Mouse (Mus musculus) myocyte (in vitro differentiated cells): ENCODE measurements at regions not wholly inside any gene's neighbourhood (a gene's known extent, or its start where the extent isn't known, plus 50 kb on each side); places are given as distances from the start of the nearest gene placed in this dataset.

ENCODE experiments used
- H3K27me3 ChIP-seq: one replicate; pipeline ENCODE4 v1.6.1; 2011; ENCODE audit not compliant: control insufficient read depth, insufficient read depth, insufficient read length
- H3K36me3 ChIP-seq: one replicate; pipeline ENCODE4 v1.6.1; 2011; ENCODE audit not compliant: control insufficient read depth, insufficient read depth
- H3K4me2 ChIP-seq: one replicate; pipeline ENCODE4 v1.6.1; 2011; ENCODE audit warnings: low read depth, control low read depth
- H3K4me3 ChIP-seq: one replicate; pipeline ENCODE4 v1.5.1; 2011; ENCODE audit warnings: mild to moderate bottlenecking, control low read depth, moderate library complexity
- H3K79me2 ChIP-seq: one replicate; pipeline ENCODE4 v1.6.1; 2011; ENCODE audit not compliant: control insufficient read depth, insufficient read depth
- H3ac ChIP-seq: one replicate; pipeline ENCODE4 v1.6.1; 2011; ENCODE audit not compliant: control insufficient read depth, insufficient read length
- CEBPB ChIP-seq: IDR thresholded peaks from 2 replicates; pipeline ENCODE4 v1.6.1; 2011; ENCODE audit warnings: mild to moderate bottlenecking, moderate library complexity; ENCODE audit not compliant: poor library complexity, insufficient read depth, severe bottlenecking
- E2F4 ChIP-seq: IDR thresholded peaks from one replicate; pipeline ENCODE4 v1.6.1; 2011; ENCODE audit warnings: mild to moderate bottlenecking, control low read depth, moderate library complexity; ENCODE audit not compliant: insufficient read depth
- MAX ChIP-seq: IDR thresholded peaks from one replicate; pipeline ENCODE4 v1.6.1; 2011; ENCODE audit warnings: low read depth, mild to moderate bottlenecking, control low read depth
- MYOD1 ChIP-seq, 3 experiments: IDR thresholded peaks; one replicate each; pipeline ENCODE4 v1.6.1; 2011; ENCODE audit warnings: control low read depth in 2 of 3, low read depth in 2 of 3, mild to moderate bottlenecking in 2 of 3, moderate library complexity in 1 of 3; ENCODE audit not compliant: insufficient read length in 2 of 3, control insufficient read depth in 1 of 3
- MYOG ChIP-seq, 3 experiments: IDR thresholded peaks; one replicate each; pipeline ENCODE4 v1.6.1; 2011; ENCODE audit warnings: control low read depth in 2 of 3, low read depth in 2 of 3, mild to moderate bottlenecking in 2 of 3; ENCODE audit not compliant: insufficient read length in 2 of 3, control insufficient read depth in 1 of 3, insufficient read depth in 1 of 3
- POLR2A ChIP-seq: IDR thresholded peaks from one replicate; pipeline ENCODE4 v1.6.1; 2011; ENCODE audit warnings: low read depth, mild to moderate bottlenecking, control low read depth, moderate library complexity; ENCODE audit not compliant: insufficient read length
- POLR2AphosphoS2 ChIP-seq: IDR thresholded peaks from one replicate; pipeline ENCODE4 v1.6.1; 2011; ENCODE audit warnings: low read depth, control low read depth; ENCODE audit not compliant: insufficient read length
- REST ChIP-seq: IDR thresholded peaks from one replicate; pipeline ENCODE4 v1.6.1; 2011; ENCODE audit warnings: mild to moderate bottlenecking, control low read depth, moderate library complexity; ENCODE audit not compliant: insufficient read depth, insufficient read length
- SRF ChIP-seq: IDR thresholded peaks from one replicate; pipeline ENCODE4 v1.6.1; 2011; ENCODE audit warnings: low read depth; ENCODE audit not compliant: control insufficient read depth, insufficient read length
- TCF12 ChIP-seq: IDR thresholded peaks from one replicate; pipeline ENCODE4 v1.6.1; 2011; ENCODE audit warnings: mild to moderate bottlenecking, control low read depth; ENCODE audit not compliant: poor library complexity, insufficient read depth, severe bottlenecking
- TCF3 ChIP-seq: IDR thresholded peaks from one replicate; pipeline ENCODE4 v1.6.1; 2011; ENCODE audit warnings: low read depth, control low read depth; ENCODE audit not compliant: insufficient read length
- USF1 ChIP-seq: IDR thresholded peaks from one replicate; pipeline ENCODE4 v1.6.1; 2011; ENCODE audit warnings: low read depth, mild to moderate bottlenecking, control low read depth, moderate library complexity

DNA sequence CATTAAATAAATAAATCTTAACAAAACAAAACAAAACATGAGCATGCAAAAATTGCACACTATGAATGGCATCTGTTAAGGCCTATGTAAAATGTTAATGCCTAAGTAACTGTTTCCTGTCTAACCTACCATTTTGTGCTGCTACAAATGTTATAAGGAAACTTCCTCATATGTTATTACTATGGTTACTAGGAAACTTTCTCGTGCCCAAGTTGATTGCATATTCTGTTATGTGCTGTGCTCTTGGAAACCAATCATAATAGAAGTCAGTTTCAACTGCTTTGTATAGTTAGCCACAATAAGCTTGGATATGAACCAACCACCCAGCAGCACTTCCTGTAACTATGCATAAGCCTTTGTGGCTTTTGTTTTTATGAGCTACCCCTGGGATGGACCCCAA lies 147.0 kb upstream of the Emcn start:
- Histone ChIP-seq H3K79me2 (no peaks in the 10 kb centered on the region), H3K36me3 (no peaks in the 10 kb centered on the region), H3K27me3 (no peaks in the 10 kb centered on the region), H3K4me3 (no peak overlapping the region), H3K4me2 (no peak overlapping the region), H3ac (no peak overlapping the region)
- TF ChIP-seq MAX = no peak
- TF ChIP-seq USF1 = no peak

DNA sequence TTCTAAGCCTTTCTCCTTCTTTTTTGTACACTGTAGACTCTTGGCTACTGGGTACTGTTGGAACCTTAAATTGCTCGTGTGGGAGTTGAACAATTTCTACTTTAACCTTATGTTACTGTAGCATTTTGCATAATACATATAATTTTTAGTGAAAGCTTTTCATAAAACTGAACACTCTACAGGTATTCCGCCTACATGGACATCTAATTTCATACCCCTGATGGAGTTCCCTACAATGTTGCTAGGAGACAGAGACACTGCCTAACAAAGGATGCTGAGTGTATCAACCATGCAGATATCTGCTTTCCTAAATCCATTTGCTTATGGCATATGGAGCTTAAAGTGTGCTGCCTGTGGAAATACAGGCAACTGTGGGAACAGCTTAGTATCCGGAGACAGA lies 129.2 kb upstream of the Emcn start:
- TF ChIP-seq POLR2A = no peak
- TF ChIP-seq TCF12 = no peak
- TF ChIP-seq E2F4 = no peak
- no peak for TF ChIP-seq CEBPB
- no peak for TF ChIP-seq TCF3
- TF ChIP-seq MAX = no peak
- no peak for TF ChIP-seq SRF
- no peak for TF ChIP-seq MYOD1 (IDR thresholded peaks at IDR 0.05; ENCODE audit: control insufficient read depth in 1 of 3, insufficient read length in 2 of 3, low read depth in 2 of 3)
- TF ChIP-seq REST = no peak
- TF ChIP-seq MYOG (IDR thresholded peaks at IDR 0.05; ENCODE audit: control insufficient read depth in 1 of 3, insufficient read depth in 1 of 3, insufficient read length in 2 of 3, low read depth in 2 of 3) = no peak
- TF ChIP-seq POLR2AphosphoS2 = no peak
- TF ChIP-seq USF1 = no peak

DNA sequence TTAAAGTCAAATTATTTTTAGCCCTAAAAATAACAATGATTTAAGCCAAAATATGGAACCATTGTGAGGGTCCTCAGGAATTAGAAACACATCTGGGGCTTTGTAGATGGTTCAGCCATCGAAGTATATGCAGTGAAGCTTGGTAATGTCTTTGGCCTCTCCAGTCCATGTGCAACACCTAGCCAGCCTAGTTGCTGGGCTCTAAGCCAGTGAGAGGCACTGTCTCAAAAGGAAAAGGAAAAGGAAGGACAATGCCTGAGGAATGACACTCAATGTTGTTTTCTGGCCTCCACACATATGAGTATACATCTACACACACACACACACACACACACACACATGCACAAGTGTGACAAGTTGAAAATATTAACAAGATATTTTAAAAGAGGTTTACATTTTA lies 124.8 kb upstream of the Emcn start:
- no peak for TF ChIP-seq MAX
- no peak for TF ChIP-seq E2F4
- TF ChIP-seq CEBPB = no peak
- TF ChIP-seq MYOG (IDR thresholded peaks at IDR 0.05; ENCODE audit: control insufficient read depth in 1 of 3, insufficient read depth in 1 of 3, insufficient read length in 2 of 3, low read depth in 2 of 3) = no peak
- TF ChIP-seq USF1 = no peak
- no peak for TF ChIP-seq SRF
- TF ChIP-seq MYOD1 (IDR thresholded peaks at IDR 0.05; ENCODE audit: control insufficient read depth in 1 of 3, insufficient read length in 2 of 3, low read depth in 2 of 3) = no peak
- TF ChIP-seq TCF12 = no peak
- TF ChIP-seq POLR2AphosphoS2 = no peak
- no peak for TF ChIP-seq TCF3
- no peak for TF ChIP-seq POLR2A
- no peak for TF ChIP-seq REST
- no peak overlapping the region for H3ac ChIP-seq

More for the DNA sequence above, 129.2 kb upstream of the Emcn start:
- no peak overlapping the region for H3K4me2 ChIP-seq
- no peak overlapping the region for H3ac ChIP-seq
- no peaks in the 10 kb centered on the region for H3K27me3 ChIP-seq
- no peaks in the 10 kb centered on the region for H3K79me2 ChIP-seq
- H3K4me3 ChIP-seq = no peak overlapping the region
- H3K36me3 ChIP-seq = no peaks in the 10 kb centered on the region

DNA sequence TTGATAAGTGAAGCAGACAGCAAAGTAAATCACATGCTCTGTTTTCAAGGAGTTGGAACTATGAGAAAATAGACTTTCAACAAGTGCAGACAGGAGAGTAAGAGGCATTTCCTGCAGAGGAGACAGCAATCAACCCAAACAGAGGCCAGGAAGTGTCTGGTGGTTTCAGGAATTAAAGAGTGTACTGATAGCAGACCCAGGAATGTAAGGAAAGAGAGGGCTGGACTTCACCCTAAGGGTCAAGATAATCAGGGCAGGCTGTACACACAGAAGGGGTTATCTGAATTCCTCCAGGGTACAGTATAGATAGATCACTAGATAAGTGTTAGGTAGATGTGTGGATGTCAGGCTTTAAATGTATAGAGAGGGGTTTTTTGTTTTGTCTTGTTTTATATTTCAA lies 123.6 kb upstream of the Emcn start:
- TF ChIP-seq SRF (no peak), POLR2A (no peak), TCF3 (no peak), MAX (no peak), TCF12 (no peak), CEBPB (no peak), POLR2AphosphoS2 (no peak), USF1 (no peak)
- no peak overlapping the region for H3ac ChIP-seq
- no peaks in the 10 kb centered on the region for H3K36me3 ChIP-seq
- no peaks in the 10 kb centered on the region for H3K27me3 ChIP-seq
- no peak overlapping the region for H3K4me2 ChIP-seq
- no peaks in the 10 kb centered on the region for H3K79me2 ChIP-seq
- H3K4me3 ChIP-seq = no peak overlapping the region

More for the DNA sequence above, 124.8 kb upstream of the Emcn start:
- no peaks in the 10 kb centered on the region for H3K27me3 ChIP-seq
- no peaks in the 10 kb centered on the region for H3K36me3 ChIP-seq
- H3K4me3 ChIP-seq = no peak overlapping the region
- no peaks in the 10 kb centered on the region for H3K79me2 ChIP-seq
- no peak overlapping the region for H3K4me2 ChIP-seq

DNA sequence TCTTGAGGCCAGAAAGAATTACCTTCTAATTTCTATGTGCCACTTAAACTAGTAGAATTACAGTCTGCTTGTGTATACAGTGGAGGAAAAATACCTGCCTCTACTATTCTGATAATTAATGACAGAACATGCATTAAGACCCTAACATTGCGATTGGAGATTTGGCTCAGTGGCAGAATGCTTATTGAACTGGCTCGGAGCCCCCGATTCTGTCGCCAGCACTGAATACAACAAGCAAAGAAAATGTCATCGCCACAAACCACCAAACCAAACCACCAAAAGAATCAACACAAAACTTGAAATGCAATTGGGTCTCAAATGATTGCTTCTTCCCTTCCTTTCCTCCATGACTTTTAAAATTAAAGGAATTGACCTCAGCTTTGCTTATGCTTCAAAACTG lies 122.9 kb upstream of the Emcn start:
- no peaks in the 10 kb centered on the region for H3K27me3 ChIP-seq
- H3K4me3 ChIP-seq = no peak overlapping the region
- H3K4me2 ChIP-seq = no peak overlapping the region
- H3K79me2 ChIP-seq = no peaks in the 10 kb centered on the region
- no peaks in the 10 kb centered on the region for H3K36me3 ChIP-seq
- no peak overlapping the region for H3ac ChIP-seq
- TF ChIP-seq SRF (no peak), MAX (no peak)

DNA sequence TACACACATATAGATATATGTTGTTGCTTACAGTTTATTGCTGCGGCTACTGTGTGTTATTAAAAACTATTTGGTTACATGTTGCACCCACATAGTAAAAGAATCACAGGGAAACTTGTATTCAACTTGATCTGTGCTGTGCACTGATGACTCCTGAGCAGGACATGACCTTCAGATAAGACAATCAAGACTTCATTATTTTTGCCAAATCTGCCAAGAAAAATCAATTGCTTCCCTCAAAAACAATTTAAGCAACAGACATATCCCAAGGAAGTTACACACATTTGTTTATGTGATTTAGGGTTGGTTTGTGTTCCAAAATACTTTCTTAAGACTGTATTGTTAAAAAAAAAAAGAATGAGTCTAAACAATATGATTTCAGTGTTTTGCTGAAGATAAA lies 114.7 kb upstream of the Emcn start:
- no peak for TF ChIP-seq SRF
- TF ChIP-seq TCF12 = no peak
- no peak for TF ChIP-seq REST
- TF ChIP-seq USF1 = no peak
- no peak for TF ChIP-seq MAX
- no peak for TF ChIP-seq E2F4
- no peak for TF ChIP-seq MYOG (IDR thresholded peaks at IDR 0.05; ENCODE audit: control insufficient read depth in 1 of 3, insufficient read depth in 1 of 3, insufficient read length in 2 of 3, low read depth in 2 of 3)
- TF ChIP-seq POLR2A = no peak
- no peak for TF ChIP-seq CEBPB
- TF ChIP-seq MYOD1 (IDR thresholded peaks at IDR 0.05; ENCODE audit: control insufficient read depth in 1 of 3, insufficient read length in 2 of 3, low read depth in 2 of 3) = no peak
- TF ChIP-seq TCF3 = no peak
- no peak for TF ChIP-seq POLR2AphosphoS2
- Histone ChIP-seq H3K79me2 (no peaks in the 10 kb centered on the region), H3K4me2 (no peak overlapping the region), H3ac (no peak overlapping the region), H3K27me3 (no peaks in the 10 kb centered on the region), H3K36me3 (no peaks in the 10 kb centered on the region), H3K4me3 (no peak overlapping the region)
